Mouse (Mus musculus): ENCODE measurements around the gene Insr. TPM values are rescaled to one million over a fixed set of nuclear protein-coding genes. Genes with fewer than 3 reads are reported as not detected.
"Not testable (repeated sequence)": the region's sequence is repeated elsewhere in the genome, so short reads cannot be mapped to it uniquely, and the experiment has no call there.

Gene Insr
- polyA plus RNA-seq, 1 experiment from 2014 or later: 40.3 TPM

- not testable (repeated sequence) for H3K9me3 ChIP-seq (ENCODE audit: control insufficient read depth, low read length); H3K27ac ChIP-seq (ENCODE audit: low read depth, low read length); H3K4me1 ChIP-seq (replicated peaks; ENCODE audit: control insufficient read depth, insufficient read depth, low read length); H3K4me2 ChIP-seq (ENCODE audit: low read depth, low read length, severe bottlenecking); H3K4me3 ChIP-seq (ENCODE audit: low read depth, low read length); DNase-seq (ENCODE audit: low spot score); H3K9ac ChIP-seq (ENCODE audit: low read length); ATAC-seq (replicated peaks; ENCODE audit: low FRiP score); H3K36me3 ChIP-seq (ENCODE audit: control insufficient read depth, insufficient read depth, low read length); H3K27me3 ChIP-seq (ENCODE audit: control insufficient read depth, insufficient read depth, low read length)
- WGBS: 83% methylated on average over 1 of the region's 1 CpGs
Measured at GRCm38 (mm10) chr8:3313417-3313816, 34.0 kb upstream of the Insr start.

GRCm38 (mm10) chr8:3311482-3311881 is 32.1 kb upstream of the Insr start:
- H3K4me2 ChIP-seq (ENCODE audit: low read depth, low read length, severe bottlenecking): no peak overlapping the region
- no peaks in the 10 kb centered on the region for H3K27me3 ChIP-seq (ENCODE audit: control insufficient read depth, insufficient read depth, low read length)
- no peaks in the 10 kb centered on the region for H3K9me3 ChIP-seq (ENCODE audit: control insufficient read depth, low read length)
- no peak for ATAC-seq (replicated peaks; ENCODE audit: low FRiP score)
- no peak overlapping the region for H3K27ac ChIP-seq (ENCODE audit: low read depth, low read length)
- DNase-seq (ENCODE audit: low spot score): no peak
- no peaks in the 10 kb centered on the region for H3K36me3 ChIP-seq (ENCODE audit: control insufficient read depth, insufficient read depth, low read length)
- H3K4me1 ChIP-seq (replicated peaks; ENCODE audit: control insufficient read depth, insufficient read depth, low read length): no peaks in the 10 kb centered on the region
- H3K4me3 ChIP-seq (ENCODE audit: low read depth, low read length): no peak overlapping the region
- WGBS: 72% methylated on average over 4 of the region's 4 CpGs
- H3K9ac ChIP-seq (ENCODE audit: low read length): no peak overlapping the region

GRCm38 (mm10) chr8:3309636-3310035 is 30.2 kb upstream of the Insr start:
- Histone ChIP-seq H3K9me3 (ENCODE audit: control insufficient read depth, low read length) (no peaks in the 10 kb centered on the region; the same call in 1 of the 2 replicates), H3K27me3 (ENCODE audit: control insufficient read depth, insufficient read depth, low read length) (no peaks in the 10 kb centered on the region), H3K27ac (ENCODE audit: low read depth, low read length) (no peak overlapping the region), H3K36me3 (ENCODE audit: control insufficient read depth, insufficient read depth, low read length) (no peaks in the 10 kb centered on the region), H3K4me3 (ENCODE audit: low read depth, low read length) (no peak overlapping the region), H3K9ac (ENCODE audit: low read length) (no peak overlapping the region), H3K4me1 (replicated peaks; ENCODE audit: control insufficient read depth, insufficient read depth, low read length) (no peaks in the 10 kb centered on the region), H3K4me2 (ENCODE audit: low read depth, low read length, severe bottlenecking) (no peak overlapping the region)
- DNase-seq (ENCODE audit: low spot score): no peak
- WGBS: 87% methylated on average over 11 of the region's 11 CpGs
- ATAC-seq (replicated peaks; ENCODE audit: low FRiP score): no peak

GRCm38 (mm10) chr8:3308205-3308800 is 28.9 kb upstream of the Insr start:
- not testable (repeated sequence) for ATAC-seq (replicated peaks; ENCODE audit: low FRiP score); H3K9ac ChIP-seq (ENCODE audit: low read length); H3K4me1 ChIP-seq (replicated peaks; ENCODE audit: control insufficient read depth, insufficient read depth, low read length); DNase-seq (ENCODE audit: low spot score); H3K4me2 ChIP-seq (ENCODE audit: low read depth, low read length, severe bottlenecking); H3K9me3 ChIP-seq (ENCODE audit: control insufficient read depth, low read length); H3K36me3 ChIP-seq (ENCODE audit: control insufficient read depth, insufficient read depth, low read length); H3K4me3 ChIP-seq (ENCODE audit: low read depth, low read length); H3K27ac ChIP-seq (ENCODE audit: low read depth, low read length); H3K27me3 ChIP-seq (ENCODE audit: control insufficient read depth, insufficient read depth, low read length)
- WGBS: 92% methylated on average over 13 of the region's 13 CpGs

- Histone ChIP-seq H3K27me3 (ENCODE audit: control insufficient read depth, insufficient read depth, low read length) (no peaks in the 10 kb centered on the region), H3K4me2 (ENCODE audit: low read depth, low read length, severe bottlenecking) (no peak overlapping the region), H3K27ac (ENCODE audit: low read depth, low read length) (no peak overlapping the region), H3K9me3 (ENCODE audit: control insufficient read depth, low read length) (no peaks in the 10 kb centered on the region; the same call in 1 of the 2 replicates), H3K4me1 (replicated peaks; ENCODE audit: control insufficient read depth, insufficient read depth, low read length) (no peaks in the 10 kb centered on the region), H3K36me3 (ENCODE audit: control insufficient read depth, insufficient read depth, low read length) (no peaks in the 10 kb centered on the region), H3K9ac (ENCODE audit: low read length) (no peak overlapping the region), H3K4me3 (ENCODE audit: low read depth, low read length) (no peak overlapping the region)
- DNase-seq (ENCODE audit: low spot score) (no peak), ATAC-seq (replicated peaks; ENCODE audit: low FRiP score) (no peak)
- WGBS: 84% methylated on average over 2 of the region's 2 CpGs
Measured at GRCm38 (mm10) chr8:3302131-3302530, 22.7 kb upstream of the Insr start.

- WGBS: 82% methylated on average over 5 of the region's 5 CpGs
- no peak for ATAC-seq (replicated peaks; ENCODE audit: low FRiP score)
- H3K4me2 ChIP-seq (ENCODE audit: low read depth, low read length, severe bottlenecking): no peak overlapping the region
Measured at GRCm38 (mm10) chr8:3299322-3299721, 19.9 kb upstream of the Insr start.

GRCm38 (mm10) chr8:3285824-3286223 is 6.4 kb upstream of the Insr start:
- no peaks in the 10 kb centered on the region for H3K9me3 ChIP-seq (ENCODE audit: control insufficient read depth, low read length)
- DNase-seq (ENCODE audit: low spot score) (no peak), ATAC-seq (replicated peaks; ENCODE audit: low FRiP score) (no peak)
- no peak overlapping the region for H3K4me3 ChIP-seq (ENCODE audit: low read depth, low read length)
- WGBS: 38% methylated on average over 2 of the region's 2 CpGs
- H3K36me3 ChIP-seq (ENCODE audit: control insufficient read depth, insufficient read depth, low read length): no peaks in the 10 kb centered on the region
- no peak overlapping the region for H3K4me2 ChIP-seq (ENCODE audit: low read depth, low read length, severe bottlenecking)
- no peak overlapping the region for H3K9ac ChIP-seq (ENCODE audit: low read length)
- no peaks in the 10 kb centered on the region for H3K27me3 ChIP-seq (ENCODE audit: control insufficient read depth, insufficient read depth, low read length)
- no peak overlapping the region for H3K27ac ChIP-seq (ENCODE audit: low read depth, low read length)
- no peaks in the 10 kb centered on the region for H3K4me1 ChIP-seq (replicated peaks; ENCODE audit: control insufficient read depth, insufficient read depth, low read length)

More at GRCm38 (mm10) chr8:3299322-3299721, 19.9 kb upstream of the Insr start:
- no peak for DNase-seq (ENCODE audit: low spot score)
- H3K27ac ChIP-seq (ENCODE audit: low read depth, low read length): no peak overlapping the region
- no peaks in the 10 kb centered on the region; the same call in 1 of the 2 replicates for H3K9me3 ChIP-seq (ENCODE audit: control insufficient read depth, low read length)
- H3K4me3 ChIP-seq (ENCODE audit: low read depth, low read length): no peak overlapping the region
- H3K36me3 ChIP-seq (ENCODE audit: control insufficient read depth, insufficient read depth, low read length): no peaks in the 10 kb centered on the region
- no peaks in the 10 kb centered on the region for H3K4me1 ChIP-seq (replicated peaks; ENCODE audit: control insufficient read depth, insufficient read depth, low read length)
- no peak overlapping the region for H3K9ac ChIP-seq (ENCODE audit: low read length)
- no peaks in the 10 kb centered on the region for H3K27me3 ChIP-seq (ENCODE audit: control insufficient read depth, insufficient read depth, low read length)

GRCm38 (mm10) chr8:3284656-3285055 is 5.2 kb upstream of the Insr start:
- H3K4me3 ChIP-seq (ENCODE audit: low read depth, low read length): no peak overlapping the region
- no peak overlapping the region for H3K4me2 ChIP-seq (ENCODE audit: low read depth, low read length, severe bottlenecking)
- no peak overlapping the region for H3K27ac ChIP-seq (ENCODE audit: low read depth, low read length)
- DNase-seq (ENCODE audit: low spot score) (no peak), ATAC-seq (replicated peaks; ENCODE audit: low FRiP score) (no peak)
- no peaks in the 10 kb centered on the region for H3K36me3 ChIP-seq (ENCODE audit: control insufficient read depth, insufficient read depth, low read length)
- 82% methylated on average over 4 of the region's 4 CpGs for WGBS
- no peaks in the 10 kb centered on the region for H3K4me1 ChIP-seq (replicated peaks; ENCODE audit: control insufficient read depth, insufficient read depth, low read length)
- no peak overlapping the region for H3K9ac ChIP-seq (ENCODE audit: low read length)
- H3K9me3 ChIP-seq (ENCODE audit: control insufficient read depth, low read length): no peaks in the 10 kb centered on the region
- H3K27me3 ChIP-seq (ENCODE audit: control insufficient read depth, insufficient read depth, low read length): no peaks in the 10 kb centered on the region

GRCm38 (mm10) chr8:3281296-3281695 is 1.9 kb upstream of the Insr start:
- Histone ChIP-seq H3K9ac (ENCODE audit: low read length) (no peak overlapping the region), H3K36me3 (ENCODE audit: control insufficient read depth, insufficient read depth, low read length) (no peaks in the 10 kb centered on the region), H3K27me3 (ENCODE audit: control insufficient read depth, insufficient read depth, low read length) (no peaks in the 10 kb centered on the region), H3K4me3 (ENCODE audit: low read depth, low read length) (no peak overlapping the region), H3K27ac (ENCODE audit: low read depth, low read length) (no peak overlapping the region), H3K4me1 (replicated peaks; ENCODE audit: control insufficient read depth, insufficient read depth, low read length) (no peaks in the 10 kb centered on the region), H3K9me3 (ENCODE audit: control insufficient read depth, low read length) (no peaks in the 10 kb centered on the region), H3K4me2 (ENCODE audit: low read depth, low read length, severe bottlenecking) (no peak overlapping the region)
- no peak for ATAC-seq (replicated peaks; ENCODE audit: low FRiP score)
- DNase-seq (ENCODE audit: low spot score): no peak
- WGBS: 83% methylated on average over 3 of the region's 3 CpGs
